Mouse (Mus musculus): Measurements from ENCODE around the gene 1700030K09Rik.

The 1700030K09Rik gene

DNA sequence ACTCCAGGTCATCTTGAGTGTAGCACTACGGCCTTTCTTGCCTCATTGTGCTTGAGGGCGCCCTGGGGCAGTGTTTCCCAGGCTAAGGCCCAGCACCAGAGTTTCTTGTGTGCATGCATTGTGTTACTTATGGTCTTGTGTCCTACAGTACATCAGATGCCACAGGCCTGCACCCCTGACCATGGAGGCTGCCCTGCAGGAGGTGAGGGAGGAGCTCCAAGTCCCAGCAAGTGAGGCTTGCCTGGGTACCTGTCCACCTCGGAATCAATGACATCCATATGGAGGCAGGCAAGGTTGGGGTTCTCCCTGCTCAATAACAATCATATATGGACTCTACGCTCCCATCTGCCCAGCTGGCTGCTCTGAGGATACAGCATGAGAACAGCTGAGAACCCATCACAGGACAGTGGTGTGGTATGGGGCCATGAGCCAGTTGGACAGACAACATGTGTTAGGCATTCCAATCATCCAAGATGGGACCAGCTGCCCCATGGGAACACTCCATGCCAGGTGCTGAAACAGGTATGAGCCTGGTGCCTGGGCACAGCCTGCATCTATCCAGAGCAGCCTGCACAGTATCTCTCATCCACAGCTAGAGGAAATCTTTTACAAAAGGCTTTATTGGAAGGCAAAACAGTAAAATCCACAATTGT lies 16.3 kb downstream of the 1700030K09Rik start:
- DNase-seq (ENCODE audit: low read depth, low spot score), result no peak

GRCm38 (mm10) chr8:72464211-72464610 lies 20.5 kb downstream of the 1700030K09Rik start:
- no peak for DNase-seq (ENCODE audit: low read depth, low spot score)

DNA sequence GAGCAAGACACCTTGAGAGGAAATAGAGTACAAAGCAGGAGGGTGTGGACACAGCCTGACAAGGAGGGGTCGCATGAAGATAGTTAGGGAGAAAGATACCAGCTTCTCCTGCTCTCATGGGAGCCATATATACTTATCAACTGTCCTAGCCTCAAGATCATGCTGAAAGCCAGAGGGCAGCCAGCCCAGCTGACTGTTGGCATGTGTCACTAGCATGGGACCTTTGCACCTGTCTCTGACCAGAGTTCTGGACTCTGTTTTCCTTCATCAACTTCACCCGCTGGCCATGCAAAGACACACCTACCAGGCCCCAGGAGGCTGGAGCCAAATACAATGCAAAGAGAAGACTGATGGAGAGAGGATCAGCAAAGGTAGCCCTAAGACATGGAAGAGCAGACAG lies 25.6 kb downstream of the 1700030K09Rik start:
- no peak for DNase-seq (ENCODE audit: low read depth, low spot score)

- DNase-seq (ENCODE audit: low read depth, low spot score), result no peak
These were observed 26.3 kb downstream of the 1700030K09Rik start for GRCm38 (mm10) chr8:72469984-72470383.

DNA sequence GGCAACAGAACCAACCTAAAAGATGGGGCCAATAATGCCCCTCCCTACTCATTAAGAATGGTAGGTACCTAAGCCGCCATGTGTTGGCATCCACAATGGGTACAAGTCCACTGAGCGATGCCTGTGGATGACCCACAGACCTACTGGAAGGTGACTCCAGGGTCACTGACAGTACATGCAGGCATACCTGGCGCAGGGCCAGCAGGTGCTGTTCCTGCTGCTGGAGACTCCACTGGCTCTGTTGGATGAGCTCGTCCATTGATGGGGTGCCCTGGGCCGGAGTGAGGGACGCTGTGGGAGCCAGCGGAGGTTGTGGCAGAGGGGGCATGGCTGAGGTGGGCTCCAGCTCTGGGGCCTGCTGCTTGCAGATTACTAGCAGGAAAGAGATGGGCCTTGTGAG lies 27.0 kb downstream of the 1700030K09Rik start:
- DNase-seq (ENCODE audit: low read depth, low spot score), result no peak

- DNase-seq (ENCODE audit: low read depth, low spot score), result peak; percentile 94
These were observed 31.3 kb downstream of the 1700030K09Rik start, which contains the start of gene Cherp for GRCm38 (mm10) chr8:72474826-72475546. Gene Cherp, minus strand, starts transcription at chr8:72475226.

DNA sequence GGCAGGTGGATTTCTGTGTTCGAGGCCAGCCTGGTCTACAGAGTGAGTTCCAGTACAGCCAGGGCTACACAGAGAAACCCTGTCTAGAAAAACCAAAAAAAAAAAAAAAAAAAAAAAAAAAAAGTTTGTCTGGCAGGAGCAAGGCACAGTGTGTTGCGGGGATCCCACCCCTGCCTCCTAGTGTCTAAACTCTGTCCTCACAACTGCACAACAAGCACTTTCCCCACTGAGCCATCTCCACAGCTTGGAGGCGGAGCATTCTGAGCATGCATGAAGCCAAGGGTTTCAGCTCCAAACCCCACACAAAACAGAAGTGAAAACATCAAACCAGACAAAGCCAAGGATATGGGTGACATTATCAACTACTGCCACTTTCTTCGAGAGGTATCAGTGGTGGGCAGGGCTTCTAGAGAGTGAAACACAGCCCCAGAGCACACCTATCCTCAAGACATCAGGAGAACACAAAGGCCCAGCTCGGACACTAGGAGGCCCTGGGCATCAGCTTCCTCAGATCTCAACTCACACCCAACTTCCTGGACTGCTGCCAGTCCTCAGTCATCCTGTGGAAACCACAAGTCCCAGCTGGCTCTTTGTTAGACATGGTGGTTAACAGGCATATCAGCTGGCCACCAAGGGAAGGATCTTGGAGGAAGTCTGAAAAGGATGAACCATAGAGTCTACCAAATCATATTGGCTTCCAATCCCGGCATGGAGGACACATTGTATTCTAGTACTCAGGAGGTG lies 41.9 kb downstream of the 1700030K09Rik start:
- DNase-seq (ENCODE audit: low read depth, low spot score), result no peak

- no peak for DNase-seq (ENCODE audit: low read depth, low spot score)
These were observed 43.3 kb downstream of the 1700030K09Rik start for GRCm38 (mm10) chr8:72487014-72487413.

- no peak for DNase-seq (ENCODE audit: low read depth, low spot score)
These were observed 47.3 kb downstream of the 1700030K09Rik start for GRCm38 (mm10) chr8:72491017-72491416.

GRCm38 (mm10) chr8:72491680-72492621 lies 48.3 kb downstream of the 1700030K09Rik start, which contains the start of gene Slc35e1:
Gene Slc35e1, minus strand, starts transcription at chr8:72492614.
- no peak for DNase-seq (ENCODE audit: low read depth, low spot score)

DNA sequence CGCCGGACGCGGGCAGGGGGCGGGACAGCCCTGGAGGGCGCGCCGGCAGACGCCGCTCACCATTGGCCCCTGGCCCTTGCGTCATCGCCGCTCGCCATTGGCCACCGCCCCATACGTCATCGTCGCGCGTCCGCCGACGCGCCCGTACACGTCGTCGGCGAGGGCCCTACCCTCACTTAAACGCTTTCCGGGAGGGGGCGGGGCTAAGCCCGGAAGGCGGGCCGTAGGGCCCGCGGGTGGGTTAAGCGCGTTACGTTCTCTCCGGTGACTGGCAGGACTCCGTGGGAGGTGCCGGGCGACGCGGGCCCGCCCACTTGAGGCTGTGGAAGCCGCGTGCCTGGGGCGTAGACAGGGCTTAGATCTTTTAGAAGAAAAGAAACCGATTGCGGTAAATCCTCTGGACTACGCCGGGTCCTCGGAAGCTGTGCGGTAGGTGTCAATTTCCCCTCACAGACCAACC lies 49.0 kb downstream of the 1700030K09Rik start:
- DNase-seq (ENCODE audit: low read depth, low spot score), result peak; percentile 99

DNA sequence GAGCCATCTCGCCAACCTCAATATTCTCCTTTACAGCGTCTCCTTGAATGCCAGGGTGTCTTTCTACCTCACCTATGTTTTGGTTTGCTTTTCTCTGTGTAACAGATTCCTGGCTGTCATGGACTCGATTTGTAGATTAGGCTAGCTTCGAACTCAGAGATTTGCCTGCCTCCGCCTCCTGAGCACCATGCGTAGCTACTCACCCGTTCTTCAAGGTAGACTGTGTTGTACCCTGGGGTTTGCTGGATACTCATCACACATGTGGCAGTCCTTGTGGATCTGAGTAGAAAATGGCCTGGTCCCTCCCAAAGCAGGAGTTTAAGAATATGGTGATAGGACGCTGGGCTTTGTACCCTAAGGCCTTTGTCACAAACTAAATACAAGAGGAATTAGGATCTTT lies 49.7 kb downstream of the 1700030K09Rik start:
- no peak for DNase-seq (ENCODE audit: low read depth, low spot score)

DNA sequence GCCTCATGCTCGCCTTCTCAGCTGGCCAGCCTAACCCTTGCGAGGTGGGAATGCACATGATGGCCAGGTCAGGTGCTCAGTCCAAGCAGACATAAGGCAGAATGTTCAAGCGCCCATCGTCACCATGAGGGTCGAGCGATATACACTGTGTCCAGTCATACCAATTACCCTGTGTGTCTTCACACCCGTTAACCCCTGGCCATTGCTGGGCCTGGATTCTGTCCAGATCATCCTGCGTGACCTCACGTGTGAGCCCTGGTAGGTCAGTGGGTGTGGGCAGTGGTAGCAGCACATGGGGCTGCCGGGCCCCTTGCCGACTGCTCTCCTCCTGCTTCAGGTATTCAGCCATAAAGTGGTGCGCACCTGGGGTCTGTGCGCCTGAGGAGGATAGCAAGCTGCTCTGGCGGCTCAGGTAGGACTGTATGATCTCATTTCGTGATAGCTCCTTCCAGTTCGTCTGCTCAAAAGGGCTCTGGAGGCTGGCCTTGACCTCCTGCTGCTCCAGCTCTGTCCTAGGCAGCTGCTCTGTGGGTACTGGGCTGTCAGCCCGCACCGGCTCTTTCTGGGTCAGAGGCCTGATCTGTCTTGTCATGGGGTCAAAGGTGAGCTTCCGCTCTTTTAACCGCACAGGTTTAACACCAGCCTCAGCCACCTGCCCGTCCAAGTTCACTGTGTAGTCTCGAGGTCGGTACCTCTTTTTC lies 51.9 kb downstream of the 1700030K09Rik start:
- no peak for DNase-seq (ENCODE audit: low read depth, low spot score)

GRCm38 (mm10) chr8:72496217-72496616 lies 52.5 kb downstream of the 1700030K09Rik start:
- no peak for DNase-seq (ENCODE audit: low read depth, low spot score)

GRCm38 (mm10) chr8:72497911-72498310 lies 54.2 kb downstream of the 1700030K09Rik start:
- no peak for DNase-seq (ENCODE audit: low read depth, low spot score)

GRCm38 (mm10) chr8:72498527-72498926 lies 54.8 kb downstream of the 1700030K09Rik start:
- DNase-seq (ENCODE audit: low read depth, low spot score), result no peak

DNA sequence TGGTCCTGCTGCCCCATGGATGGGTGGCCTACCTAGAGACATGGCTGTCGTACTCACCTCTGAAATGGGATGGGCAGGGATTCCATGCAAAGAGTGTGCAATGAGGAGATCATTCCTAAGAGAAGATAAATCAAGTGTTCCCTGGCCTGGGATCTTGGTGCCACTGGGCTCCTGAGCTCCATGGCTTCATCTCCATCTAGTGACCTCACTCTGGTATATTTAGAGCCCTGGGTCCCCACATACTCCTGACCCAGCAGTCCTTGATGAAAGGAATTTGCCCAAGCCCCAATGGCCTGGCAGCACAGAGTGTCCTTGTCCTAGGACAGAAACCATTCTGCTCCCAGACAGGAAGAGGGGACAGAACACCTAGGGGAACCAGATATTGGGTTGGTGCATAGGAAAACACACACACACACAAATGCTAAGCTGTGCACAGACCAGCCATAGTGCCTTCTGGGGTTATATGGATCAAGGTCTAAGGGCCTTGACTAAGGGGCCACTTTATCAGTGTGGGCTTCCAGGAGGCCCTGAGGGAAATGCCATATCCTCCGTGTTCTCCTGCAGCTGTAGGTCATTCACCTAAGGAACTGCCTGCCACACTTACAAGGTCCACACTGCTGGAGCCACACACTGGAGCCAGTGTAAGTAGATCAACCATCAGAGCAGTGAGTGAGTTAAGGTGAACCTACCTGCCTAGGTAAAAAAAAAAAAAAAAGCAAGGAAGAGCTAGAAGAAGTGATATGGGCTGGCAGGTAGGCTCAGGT lies 56.0 kb downstream of the 1700030K09Rik start:
- no peak for DNase-seq (ENCODE audit: low read depth, low spot score)

DNA sequence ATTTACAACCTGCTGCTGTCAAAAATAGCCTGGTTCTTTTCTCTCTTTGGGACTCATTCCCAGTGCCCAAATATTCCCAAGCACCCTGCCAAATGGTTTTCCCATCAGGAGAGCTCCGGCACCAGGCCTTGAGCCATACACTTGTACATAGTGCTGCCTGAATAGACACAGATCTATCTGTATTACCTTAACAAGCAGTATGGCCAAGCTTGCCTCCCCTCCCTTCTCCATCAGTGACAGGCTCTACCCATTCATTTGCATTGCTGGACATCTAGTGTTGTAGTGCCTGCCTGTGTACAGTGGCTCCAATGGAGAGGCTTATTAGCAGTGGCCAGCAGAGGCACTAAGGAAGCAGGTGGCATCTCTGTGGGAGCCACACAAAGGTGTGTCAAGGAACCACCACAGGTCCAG lies 56.8 kb downstream of the 1700030K09Rik start:
- no peak for DNase-seq (ENCODE audit: low read depth, low spot score)

GRCm38 (mm10) chr8:72504137-72504536 lies 60.5 kb downstream of the 1700030K09Rik start:
- DNase-seq (ENCODE audit: low read depth, low spot score), result no peak

Measured in retina, adult 2 months (tissue).